Mouse (Mus musculus): Measurements from ENCODE around the gene Gramd1b.
A peak's percentile ranks its signal among the peaks of the same experiment; 100 is the strongest.

Gene Gramd1b

GRCm38 (mm10) chr9:40422368-40423057 lies 108.7 kb downstream of the Gramd1b start:
- DNase-seq: peak; percentile 33 to 60

GRCm38 (mm10) chr9:40420652-40421335 lies 110.4 kb downstream of the Gramd1b start:
- peak; percentile 33 to 47 for DNase-seq

GRCm38 (mm10) chr9:40418803-40419202 lies 112.4 kb downstream of the Gramd1b start:
- peak; percentile 52 to 80 for DNase-seq

GRCm38 (mm10) chr9:40416150-40416549 lies 115.0 kb downstream of the Gramd1b start:
- DNase-seq: no peak

- DNase-seq: peak; percentile 22 to 74
Observed at GRCm38 (mm10) chr9:40414904-40415766, 116.0 kb downstream of the Gramd1b start.

GRCm38 (mm10) chr9:40414498-40414903 lies 116.7 kb downstream of the Gramd1b start:
- DNase-seq: peak; percentile 85

GRCm38 (mm10) chr9:40413601-40414000 lies 117.6 kb downstream of the Gramd1b start:
- DNase-seq: no peak

GRCm38 (mm10) chr9:40412931-40413330 lies 118.3 kb downstream of the Gramd1b start:
- DNase-seq: no peak

GRCm38 (mm10) chr9:40412246-40412645 lies 118.9 kb downstream of the Gramd1b start:
- DNase-seq: no peak

GRCm38 (mm10) chr9:40410895-40411294 lies 120.3 kb downstream of the Gramd1b start:
- DNase-seq: no peak

GRCm38 (mm10) chr9:40409071-40409470 lies 122.1 kb downstream of the Gramd1b start:
- DNase-seq: no peak

- no peak for DNase-seq
Observed at GRCm38 (mm10) chr9:40408415-40408814, 122.8 kb downstream of the Gramd1b start.

- no peak for DNase-seq
Observed at GRCm38 (mm10) chr9:40407876-40408275, 123.3 kb downstream of the Gramd1b start.

GRCm38 (mm10) chr9:40405804-40406203 lies 125.4 kb downstream of the Gramd1b start:
- no peak for DNase-seq

GRCm38 (mm10) chr9:40405263-40405662 lies 125.9 kb downstream of the Gramd1b start:
- no peak for DNase-seq

GRCm38 (mm10) chr9:40404637-40405036 lies 126.5 kb downstream of the Gramd1b start:
- DNase-seq: no peak

- DNase-seq: no peak
Observed at GRCm38 (mm10) chr9:40403750-40404149, 127.4 kb downstream of the Gramd1b start.

GRCm38 (mm10) chr9:40401818-40402217 lies 129.4 kb downstream of the Gramd1b start:
- no peak for DNase-seq

- no peak for DNase-seq
Observed at GRCm38 (mm10) chr9:40400854-40401253, 130.3 kb downstream of the Gramd1b start.

- DNase-seq: no peak
Observed at GRCm38 (mm10) chr9:40400171-40400570, 131.0 kb downstream of the Gramd1b start.

- no peak for DNase-seq
Observed at GRCm38 (mm10) chr9:40399359-40399932, 131.7 kb downstream of the Gramd1b start.

GRCm38 (mm10) chr9:40397471-40398245 lies 133.5 kb downstream of the Gramd1b start:
- no peak for DNase-seq

Measured in lung, adult 18-20 months (tissue).